Mouse (Mus musculus): ENCODE measurements around the gene Gna14. TPM values are rescaled to one million over a fixed set of nuclear protein-coding genes. Genes with fewer than 3 reads are reported as not detected.

The Gna14 gene
- 2.5 TPM for polyA plus RNA-seq (2017; shearing (Covaris generic))

GRCm38 (mm10) chr19:16435531-16436231 is at the start of gene Gna14:
Gene Gna14, plus strand, starts transcription at chr19:16435762.

All from activated CD4-positive, CD25-positive, alpha-beta regulatory T cell, adult 9 weeks (primary cell).